Mouse (Mus musculus) fibroblast of lung, adult 2 months (primary cell): ENCODE data around the gene Casp7.
A peak's percentile ranks its signal among the peaks of the same experiment; 100 is the strongest.

Source experiments
- DNase-seq: peaks from one replicate; pipeline ENCODE4 v3.0.0-alpha.2; 2011; ENCODE audit warnings: low read depth

Casp7 gene

GRCm38 (mm10) chr19:56424606-56425395 is 27.9 kb downstream of the Casp7 start:
- no peak for DNase-seq

GRCm38 (mm10) chr19:56425492-56425891 is 28.6 kb downstream of the Casp7 start:
- DNase-seq: no peak

- no peak for DNase-seq
Measured at GRCm38 (mm10) chr19:56430369-56430768, 33.4 kb downstream of the Casp7 start.

- no peak for DNase-seq
Measured at GRCm38 (mm10) chr19:56432706-56433105, 35.8 kb downstream of the Casp7 start.

GRCm38 (mm10) chr19:56433581-56433980 is 36.7 kb downstream of the Casp7 start:
- no peak for DNase-seq

- DNase-seq: no peak
Measured at GRCm38 (mm10) chr19:56436380-56436779, 39.5 kb downstream of the Casp7 start.

GRCm38 (mm10) chr19:56438357-56439071 is 41.6 kb downstream of the Casp7 start:
- peak; percentile 82 for DNase-seq

- DNase-seq: no peak
Measured at GRCm38 (mm10) chr19:56439072-56439434, 42.1 kb downstream of the Casp7 start.

GRCm38 (mm10) chr19:56443445-56443844 is 46.5 kb downstream of the Casp7 start:
- DNase-seq: no peak

- DNase-seq: no peak
Measured at GRCm38 (mm10) chr19:56448784-56449183, 51.9 kb downstream of the Casp7 start.

- DNase-seq: no peak
Measured at GRCm38 (mm10) chr19:56449537-56449936, 52.6 kb downstream of the Casp7 start.

- no peak for DNase-seq
Measured at GRCm38 (mm10) chr19:56450892-56451291, 54.0 kb downstream of the Casp7 start.

- peak; percentile 63 for DNase-seq
Measured at GRCm38 (mm10) chr19:56451867-56452266, 54.9 kb downstream of the Casp7 start.

- DNase-seq: peak; percentile 33
Measured at GRCm38 (mm10) chr19:56452421-56452820, 55.5 kb downstream of the Casp7 start.

- no peak for DNase-seq
Measured at GRCm38 (mm10) chr19:56454862-56455261, 57.9 kb downstream of the Casp7 start.

- DNase-seq: no peak
Measured at GRCm38 (mm10) chr19:56455369-56455768, 58.4 kb downstream of the Casp7 start.

GRCm38 (mm10) chr19:56457569-56457968 is 60.6 kb downstream of the Casp7 start:
- DNase-seq: no peak

- no peak for DNase-seq
Measured at GRCm38 (mm10) chr19:56459154-56460050, 62.5 kb downstream of the Casp7 start.

- no peak for DNase-seq
Measured at GRCm38 (mm10) chr19:56460241-56460640, 63.3 kb downstream of the Casp7 start.

GRCm38 (mm10) chr19:56461522-56462101 is 64.7 kb downstream of the Casp7 start, which contains the start of gene Plekhs1:
Gene Plekhs1 (plus strand): TSS chr19:56461640.
- DNase-seq: no peak

GRCm38 (mm10) chr19:56462786-56463185 is 65.9 kb downstream of the Casp7 start:
- DNase-seq: no peak

GRCm38 (mm10) chr19:56466486-56466885 is 69.6 kb downstream of the Casp7 start:
- no peak for DNase-seq
